Mouse (Mus musculus) stomach, embryonic 14.5 days (tissue): Measurements from ENCODE around the gene A930002H24Rik. TPM values are rescaled to one million over a fixed set of nuclear protein-coding genes. Genes with fewer than 3 reads are reported as not detected.
"Not testable (repeated sequence)": the region's sequence is repeated elsewhere in the genome, so short reads cannot be mapped to it uniquely, and the experiment has no call there.

Experiments used
- ATAC-seq: fragments of 200-750 bp; cut with Nextera tagmentation; 2 replicates; pipeline ENCODE4 v1.8.0; 2017; ENCODE audit warnings: low read depth, moderate TSS enrichment; ENCODE audit not compliant: insufficient number of reproducible peaks, insufficient read depth, low FRiP score
- H3K27ac ChIP-seq: fragments of 300-500 bp; sonication (generic); 2 replicates; pipeline ENCODE4 v1.5.1; 2014; ENCODE audit warnings: mild to moderate bottlenecking, low read length, moderate library complexity, mixed read lengths
- H3K27me3 ChIP-seq: fragments of 300-500 bp; sonication (generic); 2 replicates; pipeline ENCODE4 v1.6.1; 2014; ENCODE audit warnings: low read length, control low read depth, mixed read lengths; ENCODE audit not compliant: control insufficient read depth, insufficient read depth
- H3K36me3 ChIP-seq: fragments of 300-500 bp; sonication (generic); 2 replicates; pipeline ENCODE4 v1.6.1; 2014; ENCODE audit warnings: mild to moderate bottlenecking, control low read depth, low read length, moderate library complexity, mixed read lengths; ENCODE audit not compliant: control insufficient read depth, insufficient read depth
- H3K4me1 ChIP-seq: fragments of 300-500 bp; sonication (generic); 2 replicates; pipeline ENCODE4 v1.6.1; 2014; ENCODE audit warnings: low read length, control low read depth, mixed read lengths; ENCODE audit not compliant: control insufficient read depth, insufficient read depth
- H3K4me2 ChIP-seq: fragments of 300-500 bp; sonication (generic); replicated peaks from 2 replicates; pipeline ENCODE4 v1.6.1; 2014; ENCODE audit warnings: low read depth, low read length, control low read depth
- H3K4me3 ChIP-seq: fragments of 300-500 bp; sonication (generic); 2 replicates; pipeline ENCODE4 v1.5.1; 2014; ENCODE audit warnings: low read depth, low read length, control low read depth
- H3K9ac ChIP-seq: fragments of 300-500 bp; sonication (generic); replicated peaks from 2 replicates; pipeline ENCODE4 v1.6.1; 2014; ENCODE audit warnings: low read depth, mild to moderate bottlenecking, control low read depth, low read length, moderate library complexity, mixed read lengths
- H3K9me3 ChIP-seq: fragments of 300-500 bp; sonication (generic); 2 replicates; pipeline ENCODE4 v1.6.1; 2016; ENCODE audit warnings: low read depth, low read length, control low read depth; ENCODE audit not compliant: control insufficient read depth
- WGBS: fragments of 180-500 bp; shearing (Covaris S2); extraction: QIAGEN DNeasy Blood & Tissue Kit; methylation state at CpG from one replicate; pipeline ENCODE4 v1.1.7; 2014; 5-methylcytosine and 5-hydroxymethylcytosine counted together
- polyA plus RNA-seq: library from polyadenylated mRNA; unstranded; fragments of >200 nt; fragmentation: Nextera tagmentation; extraction: Ambion mirVana; gene quantifications from 2 replicates; pipeline ENCODE4 v1.2.1, GENCODE M21; 2014

A930002H24Rik gene
- polyA plus RNA-seq, 1 experiment from 2014 or later: 3.5 TPM

GRCm38 (mm10) chr17:63845766-63846165, 17.8 kb downstream of the A930002H24Rik start:
- not testable (repeated sequence) for H3K9me3 ChIP-seq, H3K4me1 ChIP-seq, H3K4me2 ChIP-seq, H3K27me3 ChIP-seq, ATAC-seq, H3K9ac ChIP-seq, H3K27ac ChIP-seq, H3K4me3 ChIP-seq, H3K36me3 ChIP-seq
- WGBS: over 99% methylated on average over 3 of the region's 3 CpGs

GRCm38 (mm10) chr17:63844936-63845335, 18.7 kb downstream of the A930002H24Rik start:
- WGBS: 71% methylated on average over 5 of the region's 5 CpGs
- Histone ChIP-seq H3K27me3 (no peaks in the 10 kb centered on the region), H3K9ac (no peak overlapping the region), H3K27ac (no peak overlapping the region), H3K4me2 (no peak overlapping the region), H3K4me1 (no peaks in the 10 kb centered on the region), H3K4me3 (no peak overlapping the region), H3K9me3 (no peaks in the 10 kb centered on the region), H3K36me3 (no peaks in the 10 kb centered on the region)
- ATAC-seq: no peak

DNA sequence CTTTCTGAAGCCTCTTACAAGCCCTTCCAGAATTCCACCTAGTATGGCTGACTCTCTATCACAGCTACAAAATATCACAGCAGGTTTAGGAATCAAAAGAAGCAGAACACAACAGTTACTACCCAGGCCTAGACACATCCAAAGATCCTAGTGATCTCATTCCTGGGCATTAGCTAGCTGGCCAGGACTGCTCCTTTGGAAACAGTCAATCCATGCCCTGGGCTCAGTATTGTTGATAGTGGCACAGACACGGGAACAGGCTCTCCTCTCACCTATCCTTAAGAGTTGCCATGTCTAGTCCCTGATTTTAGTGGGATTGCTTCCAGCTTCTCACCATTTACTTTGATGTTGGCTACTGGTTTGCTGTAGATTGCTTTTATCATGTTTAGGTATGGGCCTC, 21.4 kb downstream of the A930002H24Rik start:
- Histone ChIP-seq H3K4me1 (no peaks in the 10 kb centered on the region), H3K27ac (no peak overlapping the region), H3K9me3 (no peaks in the 10 kb centered on the region), H3K36me3 (no peaks in the 10 kb centered on the region), H3K27me3 (no peaks in the 10 kb centered on the region), H3K9ac (no peak overlapping the region), H3K4me3 (no peak overlapping the region), H3K4me2 (no peak overlapping the region)
- WGBS: 87% methylated on average over 1 of the region's 1 CpGs
- no peak for ATAC-seq

DNA sequence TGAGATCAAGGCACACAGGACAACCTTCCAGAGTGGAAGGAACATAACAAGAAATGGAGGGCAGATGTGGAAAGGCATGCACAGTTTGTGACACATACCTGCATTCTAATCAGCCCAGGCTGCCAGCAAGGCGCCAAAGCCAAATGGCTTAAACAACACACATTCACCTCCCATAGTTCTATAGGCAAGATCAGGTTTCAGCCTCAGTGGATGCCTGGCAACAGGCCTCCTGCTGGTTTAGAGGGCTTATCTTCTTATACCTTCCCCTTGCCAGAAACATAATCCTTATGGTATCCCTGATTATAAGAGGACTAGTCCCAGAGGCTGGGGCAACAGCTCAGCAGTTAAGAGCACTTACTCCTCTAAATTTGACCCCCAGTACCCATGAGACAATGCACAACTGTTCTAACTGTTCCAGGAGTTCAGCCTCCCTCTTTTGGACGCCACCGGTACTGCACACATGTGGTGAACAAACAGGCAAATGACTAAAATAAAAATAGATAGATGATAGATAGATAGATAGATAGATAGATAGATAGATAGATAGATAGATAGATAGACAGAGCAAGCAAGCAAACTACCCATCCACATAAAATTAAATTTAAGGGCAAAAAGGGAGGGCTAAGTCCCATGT, 23.8 kb downstream of the A930002H24Rik start:
- WGBS: 93% methylated on average over 3 of the region's 3 CpGs

GRCm38 (mm10) chr17:63838144-63838543, 25.4 kb downstream of the A930002H24Rik start:
- ATAC-seq: no peak
- H3K27ac ChIP-seq: no peak overlapping the region
- 83% methylated on average over 8 of the region's 8 CpGs for WGBS
- no peaks in the 10 kb centered on the region for H3K27me3 ChIP-seq
- no peak overlapping the region for H3K4me3 ChIP-seq
- no peaks in the 10 kb centered on the region for H3K4me1 ChIP-seq
- H3K9ac ChIP-seq: no peak overlapping the region
- H3K36me3 ChIP-seq: no peaks in the 10 kb centered on the region
- no peak overlapping the region for H3K4me2 ChIP-seq
- H3K9me3 ChIP-seq: no peaks in the 10 kb centered on the region

More for the DNA sequence above, 23.8 kb downstream of the A930002H24Rik start:
- no peak for ATAC-seq
- H3K9me3 ChIP-seq: no peaks in the 10 kb centered on the region
- no peaks in the 10 kb centered on the region for H3K4me1 ChIP-seq
- no peak overlapping the region for H3K4me2 ChIP-seq
- no peaks in the 10 kb centered on the region for H3K36me3 ChIP-seq
- no peak overlapping the region for H3K27ac ChIP-seq
- H3K9ac ChIP-seq: no peak overlapping the region
- no peaks in the 10 kb centered on the region for H3K27me3 ChIP-seq
- H3K4me3 ChIP-seq: no peak overlapping the region

DNA sequence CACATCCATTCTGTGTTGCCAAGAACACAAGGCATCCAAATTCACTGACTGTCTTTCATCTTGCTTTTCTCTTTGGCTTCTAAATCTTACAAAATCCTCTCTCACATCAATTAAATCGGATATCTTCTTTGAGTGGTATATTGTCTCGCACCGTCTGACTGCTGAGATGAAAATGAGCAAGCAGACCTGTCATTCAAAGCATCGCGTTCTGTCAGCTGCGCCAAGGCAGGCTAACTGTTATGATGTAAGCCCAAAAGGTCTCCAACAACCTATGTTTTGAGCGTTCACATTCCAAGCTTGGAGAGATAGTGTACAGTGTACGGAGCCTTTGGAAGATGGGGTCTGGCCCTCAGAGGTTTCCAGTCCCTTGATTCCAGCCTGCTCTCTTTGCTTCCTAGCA, 26.9 kb downstream of the A930002H24Rik start:
- no peak overlapping the region for H3K4me2 ChIP-seq
- H3K9me3 ChIP-seq: no peaks in the 10 kb centered on the region
- no peak overlapping the region for H3K27ac ChIP-seq
- no peaks in the 10 kb centered on the region for H3K27me3 ChIP-seq
- H3K9ac ChIP-seq: no peak overlapping the region
- 80% methylated on average over 8 of the region's 8 CpGs for WGBS
- no peaks in the 10 kb centered on the region for H3K36me3 ChIP-seq
- ATAC-seq: no peak
- no peaks in the 10 kb centered on the region for H3K4me1 ChIP-seq
- H3K4me3 ChIP-seq: no peak overlapping the region

DNA sequence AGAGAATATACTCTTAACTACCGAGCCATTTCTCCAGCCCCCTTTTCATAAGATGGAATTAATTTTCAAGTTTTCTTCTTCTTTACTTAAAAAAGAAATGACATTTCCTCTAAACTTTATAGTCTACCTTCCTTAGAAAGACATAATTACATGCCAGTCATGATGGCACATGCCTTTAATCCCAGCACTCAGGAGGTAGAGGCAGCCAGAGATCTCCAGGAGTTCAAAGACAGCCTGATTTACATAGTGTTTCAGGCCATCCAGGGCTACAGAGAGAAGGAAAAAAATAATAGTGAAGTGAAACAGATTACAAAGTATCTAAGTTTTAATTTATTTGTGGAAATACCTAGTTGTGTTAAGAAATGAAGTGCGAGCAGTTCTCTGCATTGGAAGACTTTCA, 27.4 kb downstream of the A930002H24Rik start:
- 90% methylated on average over 2 of the region's 2 CpGs for WGBS
- H3K27me3 ChIP-seq: no peaks in the 10 kb centered on the region
- H3K9me3 ChIP-seq: no peaks in the 10 kb centered on the region

GRCm38 (mm10) chr17:63831550-63831949, 32.0 kb downstream of the A930002H24Rik start:
- H3K27me3 ChIP-seq: no peaks in the 10 kb centered on the region
- no peak overlapping the region for H3K27ac ChIP-seq
- no peak overlapping the region for H3K9ac ChIP-seq
- ATAC-seq: no peak
- no peaks in the 10 kb centered on the region for H3K4me1 ChIP-seq
- H3K9me3 ChIP-seq: no peaks in the 10 kb centered on the region
- no peaks in the 10 kb centered on the region for H3K36me3 ChIP-seq
- no peak overlapping the region for H3K4me2 ChIP-seq
- H3K4me3 ChIP-seq: no peak overlapping the region
- WGBS: 77% methylated on average over 4 of the region's 4 CpGs

More for the DNA sequence above, 27.4 kb downstream of the A930002H24Rik start:
- no peak overlapping the region for H3K4me2 ChIP-seq
- no peak overlapping the region for H3K4me3 ChIP-seq
- ATAC-seq: no peak
- H3K9ac ChIP-seq: no peak overlapping the region
- no peak overlapping the region for H3K27ac ChIP-seq
- H3K4me1 ChIP-seq: no peaks in the 10 kb centered on the region
- no peaks in the 10 kb centered on the region for H3K36me3 ChIP-seq
